Mouse (Mus musculus) testis, adult 2 months (tissue): ENCODE data around the gene Msmb. TPM values are rescaled to one million over a fixed set of nuclear protein-coding genes. Genes with fewer than 3 reads are reported as not detected.
"Not testable (repeated sequence)": the region's sequence is repeated elsewhere in the genome, so short reads cannot be mapped to it uniquely, and the experiment has no call there.

ENCODE experiments used
- H3K27ac ChIP-seq: fragments of 200-500 bp; 2 replicates; pipeline ENCODE4 v1.5.1; 2012; ENCODE audit warnings: low read depth, low read length; ENCODE audit not compliant: control insufficient read depth, insufficient read depth
- H3K27me3 ChIP-seq: fragments of 200-500 bp; 2 replicates; pipeline ENCODE4 v1.6.1; 2012; ENCODE audit warnings: mild to moderate bottlenecking, low read length, moderate library complexity; ENCODE audit not compliant: control insufficient read depth, insufficient read depth
- H3K36me3 ChIP-seq: fragments of 200-500 bp; 2 replicates; pipeline ENCODE4 v1.6.1; 2012; ENCODE audit warnings: mild to moderate bottlenecking, low read length; ENCODE audit not compliant: control insufficient read depth, insufficient read depth
- H3K4me1 ChIP-seq: fragments of 200-500 bp; 2 replicates; pipeline ENCODE4 v1.6.1; 2012; ENCODE audit warnings: low read length; ENCODE audit not compliant: control insufficient read depth, insufficient read depth
- H3K4me3 ChIP-seq: fragments of 200-500 bp; 2 replicates; pipeline ENCODE4 v1.5.1; 2012; ENCODE audit warnings: low read depth, mild to moderate bottlenecking, low read length, moderate library complexity, mixed read lengths; ENCODE audit not compliant: control insufficient read depth
- CTCF ChIP-seq: fragments of 200-500 bp; IDR thresholded peaks from 2 replicates; pipeline ENCODE4 v1.5.1; 2012; ENCODE audit warnings: low read depth, mild to moderate bottlenecking, inconsistent platforms, low read length, moderate library complexity; ENCODE audit not compliant: control insufficient read depth, insufficient read depth, insufficient replicate concordance
- POLR2A ChIP-seq: fragments of 200-500 bp; IDR thresholded peaks from 2 replicates; pipeline ENCODE4 v1.6.1; 2012; ENCODE audit warnings: low read depth, mild to moderate bottlenecking, inconsistent platforms, low read length, moderate library complexity; ENCODE audit not compliant: control insufficient read depth
- polyA plus RNA-seq: library from polyadenylated mRNA; depleted of rRNA; stranded (reverse); fragments of >200 nt; gene quantifications from 2 replicates; pipeline ENCODE4 v1.2.3, GENCODE M21; 2012

The Msmb gene
- polyA plus RNA-seq, 1 experiment: not detected

- Histone ChIP-seq H3K27ac (peak overlapping the region; percentile 54), H3K36me3 (no peaks in the 10 kb centered on the region), H3K27me3 (no peaks in the 10 kb centered on the region), H3K4me1 (peaks cover 7% of the 10 kb centered on the region), H3K4me3 (peak overlapping the region; percentile 86)
- TF ChIP-seq CTCF: no peak
- TF ChIP-seq POLR2A: peak; percentile 77
These were observed 23.6 kb downstream of the Msmb start for GRCm38 (mm10) chr14:32165278-32166061.

GRCm38 (mm10) chr14:32166062-32166441 is 24.2 kb downstream of the Msmb start:
- Histone ChIP-seq H3K4me3 (peak overlapping the region; percentile 41; the same call in 1 of the 2 replicates), H3K27me3 (no peaks in the 10 kb centered on the region), H3K36me3 (no peaks in the 10 kb centered on the region), H3K4me1 (peaks cover 3% of the 10 kb centered on the region), H3K27ac (no peak overlapping the region)
- TF ChIP-seq POLR2A: no peak
- TF ChIP-seq CTCF: no peak

DNA sequence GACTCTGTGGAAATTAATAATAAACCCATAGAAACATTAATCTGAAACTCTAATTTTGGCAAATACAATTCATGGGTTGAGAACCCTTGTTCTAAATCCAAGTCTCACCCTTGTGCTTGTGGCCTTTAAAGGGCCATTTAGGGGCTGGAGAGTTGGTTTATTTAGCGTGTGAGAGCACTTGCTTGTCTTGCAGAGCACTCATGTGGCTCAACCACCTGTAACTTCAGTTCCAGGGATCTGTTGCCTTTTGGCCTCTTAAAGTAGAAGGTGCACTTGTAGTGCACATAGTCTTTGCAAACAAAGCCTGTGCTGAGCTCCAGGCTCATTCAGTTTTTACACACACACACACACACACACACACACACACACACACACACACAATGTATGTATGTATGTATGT is 25.0 kb downstream of the Msmb start:
- no peaks in the 10 kb centered on the region for H3K27me3 ChIP-seq
- H3K36me3 ChIP-seq: no peaks in the 10 kb centered on the region
- peaks cover 2% of the 10 kb centered on the region; the same call in 1 of the 2 replicates for H3K4me1 ChIP-seq
- H3K4me3 ChIP-seq: peak overlapping the region; percentile 52
- TF ChIP-seq POLR2A (no peak), CTCF (no peak)
- H3K27ac ChIP-seq: no peak overlapping the region

- TF ChIP-seq CTCF (no peak), POLR2A (no peak)
- Histone ChIP-seq H3K36me3 (no peaks in the 10 kb centered on the region), H3K4me3 (peak overlapping the region; percentile 56; the same call in 1 of the 2 replicates), H3K27me3 (no peaks in the 10 kb centered on the region), H3K4me1 (peaks cover 2% of the 10 kb centered on the region; the same call in 1 of the 2 replicates), H3K27ac (no peak overlapping the region)
These were observed 25.5 kb downstream of the Msmb start for GRCm38 (mm10) chr14:32167326-32167725.

DNA sequence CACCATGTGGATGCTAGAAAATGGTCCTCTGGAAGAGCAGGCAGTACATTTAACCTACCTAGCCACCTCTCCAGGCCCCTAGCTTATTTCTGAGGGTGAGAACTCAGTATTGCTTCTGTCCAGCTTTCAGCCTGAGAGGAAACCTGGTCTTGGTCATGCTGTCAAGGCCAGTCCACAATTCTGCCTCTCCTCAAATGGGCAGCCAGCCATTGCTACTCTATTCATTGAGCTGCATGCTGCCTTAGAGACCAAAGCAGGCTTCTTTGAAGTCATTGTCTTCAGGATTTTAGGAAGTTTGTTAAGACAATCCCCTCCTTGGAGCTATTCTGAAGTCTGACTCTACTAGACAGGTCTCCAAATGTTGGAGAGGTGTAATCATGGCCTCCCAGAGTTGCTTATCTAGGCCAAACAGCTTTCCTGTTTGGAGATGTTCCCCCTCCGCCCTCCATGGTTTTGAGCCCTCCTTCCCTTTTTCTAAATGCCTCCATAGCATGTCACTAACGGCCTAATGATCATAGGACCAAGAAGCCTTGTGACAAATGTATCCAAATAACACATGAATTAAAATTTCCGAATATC is 26.9 kb downstream of the Msmb start:
- Histone ChIP-seq H3K36me3 (no peaks in the 10 kb centered on the region), H3K27me3 (no peaks in the 10 kb centered on the region), H3K4me1 (peaks cover 2% of the 10 kb centered on the region; the same call in 1 of the 2 replicates), H3K27ac (no peak overlapping the region), H3K4me3 (no peak overlapping the region)
- TF ChIP-seq POLR2A (no peak), CTCF (no peak)

DNA sequence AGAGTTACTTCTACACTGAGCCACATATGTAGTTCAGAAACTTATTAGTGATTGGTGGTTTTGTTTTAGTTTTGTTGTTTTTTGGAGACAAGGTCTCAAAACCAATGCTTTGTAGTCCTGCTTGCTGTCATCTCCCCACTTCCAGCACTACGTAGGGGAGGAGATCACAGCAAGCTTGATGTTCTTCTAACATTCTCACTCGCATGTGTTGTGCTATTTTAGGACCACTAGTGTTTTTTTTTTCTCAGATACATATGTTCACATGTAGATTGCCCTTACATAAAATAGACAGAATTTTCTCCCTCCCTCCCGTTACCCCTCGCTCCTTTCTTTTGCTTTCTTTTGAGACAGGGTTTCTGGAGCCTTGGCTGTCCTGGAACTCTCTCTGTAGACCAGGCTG is 28.3 kb downstream of the Msmb start:
- no peaks in the 10 kb centered on the region for H3K36me3 ChIP-seq
- no peak overlapping the region for H3K4me3 ChIP-seq
- no peaks in the 10 kb centered on the region for H3K27me3 ChIP-seq
- peaks cover 2% of the 10 kb centered on the region; the same call in 1 of the 2 replicates for H3K4me1 ChIP-seq
- H3K27ac ChIP-seq: no peak overlapping the region
- TF ChIP-seq POLR2A (no peak), CTCF (no peak)

DNA sequence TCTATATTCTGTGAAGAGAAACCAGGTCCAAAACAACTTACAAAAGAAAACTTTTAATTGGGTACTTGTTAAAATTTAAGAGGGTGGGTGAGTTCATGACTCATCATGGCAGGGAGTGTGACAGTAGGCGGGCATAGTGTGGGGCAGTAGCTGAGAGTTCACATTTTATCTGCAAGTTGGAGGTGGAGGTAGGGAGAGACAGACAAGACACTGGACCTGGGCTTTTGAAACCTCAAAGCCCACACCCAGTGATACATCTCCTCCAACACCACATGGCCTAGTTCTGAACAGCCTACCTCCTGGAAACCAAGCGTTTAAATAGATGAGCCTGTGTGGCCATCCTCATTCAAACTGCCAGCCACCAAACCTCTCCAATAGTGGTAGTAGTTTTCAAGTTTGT is 33.5 kb downstream of the Msmb start:
- no peak overlapping the region for H3K27ac ChIP-seq
- no peaks in the 10 kb centered on the region for H3K4me1 ChIP-seq
- no peaks in the 10 kb centered on the region for H3K27me3 ChIP-seq
- no peak overlapping the region for H3K4me3 ChIP-seq
- H3K36me3 ChIP-seq: no peaks in the 10 kb centered on the region; the same call in 1 of the 2 replicates
- TF ChIP-seq CTCF: no peak
- TF ChIP-seq POLR2A: no peak

DNA sequence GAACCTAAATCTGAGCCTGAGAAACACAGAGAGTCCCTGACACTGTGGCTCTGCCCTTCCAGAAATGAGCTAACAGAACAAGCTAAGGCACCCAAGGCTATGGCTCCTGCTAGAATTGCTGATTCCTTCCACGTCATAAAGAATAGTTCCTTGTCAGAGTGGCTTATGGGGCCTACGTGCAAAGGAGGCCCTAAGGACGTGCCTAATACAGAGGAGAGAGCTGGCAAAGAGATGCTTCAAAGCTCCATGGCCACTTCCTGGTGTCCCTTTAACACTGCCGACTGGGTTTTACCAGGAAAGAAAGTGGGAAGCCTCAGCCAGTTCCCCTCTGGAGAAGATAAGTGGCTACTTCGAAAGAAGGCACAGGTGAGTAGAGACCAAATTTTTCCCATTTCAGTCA is 34.8 kb downstream of the Msmb start:
- H3K27me3 ChIP-seq, H3K27ac ChIP-seq, H3K36me3 ChIP-seq, H3K4me3 ChIP-seq, H3K4me1 ChIP-seq: not testable (repeated sequence)
